Mouse (Mus musculus) embryonic fibroblast, embryonic 13.5 days (primary cell): ENCODE measurements at regions not wholly inside any gene's neighbourhood (a gene's known extent, or its start where the extent isn't known, plus 50 kb on each side); places are given as distances from the start of the nearest gene placed in this dataset.

ENCODE experiments used
- H3K27ac ChIP-seq: 2 replicates; pipeline ENCODE4 v1.5.1; 2012; ENCODE audit warnings: low read length, control low read depth, inconsistent platforms; ENCODE audit not compliant: insufficient read depth
- H3K4me1 ChIP-seq: 2 replicates; pipeline ENCODE4 v1.6.1; 2011; ENCODE audit warnings: low read length; ENCODE audit not compliant: control insufficient read depth, insufficient read depth
- H3K4me3 ChIP-seq: 2 replicates; pipeline ENCODE4 v1.5.1; 2011; ENCODE audit warnings: mild to moderate bottlenecking, control low read depth, low read length; ENCODE audit not compliant: insufficient read depth
- CTCF ChIP-seq: IDR thresholded peaks from 2 replicates; pipeline ENCODE4 v1.5.1; 2011; ENCODE audit warnings: mild to moderate bottlenecking, control low read depth, low read length, moderate library complexity, borderline replicate concordance; ENCODE audit not compliant: insufficient read depth
- POLR2A ChIP-seq: IDR thresholded peaks from 2 replicates; pipeline ENCODE4 v1.6.1; 2011; ENCODE audit warnings: low read depth, mild to moderate bottlenecking, control low read depth, low read length, moderate library complexity

GRCm38 (mm10) chr1:137656900-137657458 lies 518.5 kb downstream of the Ptprc start:
- Histone ChIP-seq H3K27ac (no peak overlapping the region), H3K4me1 (no peaks in the 10 kb centered on the region), H3K4me3 (no peak overlapping the region)
- TF ChIP-seq POLR2A (no peak), CTCF (no peak)

GRCm38 (mm10) chr1:137654171-137654570 lies 521.3 kb downstream of the Ptprc start:
- H3K4me1 ChIP-seq, result no peaks in the 10 kb centered on the region
- TF ChIP-seq CTCF (no peak), POLR2A (no peak)
- no peak overlapping the region for H3K27ac ChIP-seq
- no peak overlapping the region for H3K4me3 ChIP-seq

GRCm38 (mm10) chr1:137653495-137653894 lies 522.0 kb downstream of the Ptprc start:
- TF ChIP-seq POLR2A (no peak), CTCF (no peak)
- Histone ChIP-seq H3K27ac (no peak overlapping the region), H3K4me3 (no peak overlapping the region), H3K4me1 (no peaks in the 10 kb centered on the region)

- TF ChIP-seq CTCF, result no peak
- no peak for TF ChIP-seq POLR2A
- no peaks in the 10 kb centered on the region for H3K4me1 ChIP-seq
- no peak overlapping the region for H3K4me3 ChIP-seq
- H3K27ac ChIP-seq, result no peak overlapping the region
Observed at GRCm38 (mm10) chr1:137650629-137651028, 524.9 kb downstream of the Ptprc start.

GRCm38 (mm10) chr1:137650082-137650481 lies 525.4 kb downstream of the Ptprc start:
- TF ChIP-seq CTCF, result no peak
- TF ChIP-seq POLR2A, result no peak
- Histone ChIP-seq H3K27ac (no peak overlapping the region), H3K4me1 (no peaks in the 10 kb centered on the region), H3K4me3 (no peak overlapping the region)

GRCm38 (mm10) chr1:137648832-137649231 lies 526.7 kb downstream of the Ptprc start:
- H3K27ac ChIP-seq, result no peak overlapping the region
- TF ChIP-seq POLR2A (no peak), CTCF (no peak)
- H3K4me1 ChIP-seq, result no peaks in the 10 kb centered on the region
- H3K4me3 ChIP-seq, result no peak overlapping the region

- TF ChIP-seq POLR2A, result no peak
- TF ChIP-seq CTCF, result no peak
- Histone ChIP-seq H3K27ac (no peak overlapping the region), H3K4me3 (no peak overlapping the region), H3K4me1 (no peaks in the 10 kb centered on the region)
Observed at GRCm38 (mm10) chr1:137644601-137645040, 530.9 kb downstream of the Ptprc start.

GRCm38 (mm10) chr1:137643508-137643907 lies 532.0 kb downstream of the Ptprc start:
- Histone ChIP-seq H3K4me1 (no peaks in the 10 kb centered on the region), H3K4me3 (no peak overlapping the region), H3K27ac (no peak overlapping the region)
- TF ChIP-seq POLR2A (no peak), CTCF (no peak)

- no peak for TF ChIP-seq CTCF
- no peak for TF ChIP-seq POLR2A
- H3K4me3 ChIP-seq, result no peak overlapping the region
- no peaks in the 10 kb centered on the region for H3K4me1 ChIP-seq
- no peak overlapping the region for H3K27ac ChIP-seq
Observed at GRCm38 (mm10) chr1:137640848-137641247, 534.7 kb downstream of the Ptprc start.

GRCm38 (mm10) chr1:137636947-137637346 lies 538.6 kb downstream of the Ptprc start:
- H3K4me1 ChIP-seq, result no peaks in the 10 kb centered on the region
- H3K27ac ChIP-seq, result no peak overlapping the region
- TF ChIP-seq CTCF (no peak), POLR2A (no peak)
- H3K4me3 ChIP-seq, result no peak overlapping the region
